Mouse (Mus musculus) testis, adult 2 months (tissue): Measurements from ENCODE around the gene Rngtt. TPM values are rescaled to one million over a fixed set of nuclear protein-coding genes. Genes with fewer than 3 reads are reported as not detected.

Experiments
- H3K27ac ChIP-seq: fragments of 200-500 bp; 2 replicates; pipeline ENCODE4 v1.5.1; 2012; ENCODE audit warnings: low read depth, low read length; ENCODE audit not compliant: control insufficient read depth, insufficient read depth
- H3K27me3 ChIP-seq: fragments of 200-500 bp; 2 replicates; pipeline ENCODE4 v1.6.1; 2012; ENCODE audit warnings: mild to moderate bottlenecking, low read length, moderate library complexity; ENCODE audit not compliant: control insufficient read depth, insufficient read depth
- H3K36me3 ChIP-seq: fragments of 200-500 bp; 2 replicates; pipeline ENCODE4 v1.6.1; 2012; ENCODE audit warnings: mild to moderate bottlenecking, low read length; ENCODE audit not compliant: control insufficient read depth, insufficient read depth
- H3K4me1 ChIP-seq: fragments of 200-500 bp; 2 replicates; pipeline ENCODE4 v1.6.1; 2012; ENCODE audit warnings: low read length; ENCODE audit not compliant: control insufficient read depth, insufficient read depth
- H3K4me3 ChIP-seq: fragments of 200-500 bp; 2 replicates; pipeline ENCODE4 v1.5.1; 2012; ENCODE audit warnings: low read depth, mild to moderate bottlenecking, low read length, moderate library complexity, mixed read lengths; ENCODE audit not compliant: control insufficient read depth
- CTCF ChIP-seq: fragments of 200-500 bp; IDR thresholded peaks from 2 replicates; pipeline ENCODE4 v1.5.1; 2012; ENCODE audit warnings: low read depth, mild to moderate bottlenecking, inconsistent platforms, low read length, moderate library complexity; ENCODE audit not compliant: control insufficient read depth, insufficient read depth, insufficient replicate concordance
- POLR2A ChIP-seq: fragments of 200-500 bp; IDR thresholded peaks from 2 replicates; pipeline ENCODE4 v1.6.1; 2012; ENCODE audit warnings: low read depth, mild to moderate bottlenecking, inconsistent platforms, low read length, moderate library complexity; ENCODE audit not compliant: control insufficient read depth
- polyA plus RNA-seq: library from polyadenylated mRNA; depleted of rRNA; stranded (reverse); fragments of >200 nt; gene quantifications from 2 replicates; pipeline ENCODE4 v1.2.3, GENCODE M21; 2012

Gene Rngtt
- polyA plus RNA-seq, 1 experiment, result 2.0 TPM

DNA sequence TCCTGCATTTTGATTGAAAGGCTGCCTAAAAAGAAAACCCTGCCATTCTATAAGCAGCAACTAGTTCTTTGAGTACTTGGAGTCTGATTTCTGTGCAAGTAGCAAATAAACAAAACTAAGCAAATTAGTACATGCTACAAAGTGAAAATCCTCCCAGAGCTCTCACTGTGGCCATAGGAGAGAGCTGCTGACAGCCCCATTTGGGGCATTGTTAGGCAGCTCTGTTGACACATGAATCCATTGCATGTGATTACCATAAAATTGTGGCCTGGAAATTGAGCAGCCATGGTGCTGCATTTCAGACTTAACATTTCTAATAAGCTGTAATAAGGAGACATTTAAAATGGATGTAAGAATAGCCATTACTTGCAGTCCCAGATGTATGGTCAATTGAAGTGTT lies 171.6 kb downstream of the Rngtt start:
- no peaks in the 10 kb centered on the region for H3K4me1 ChIP-seq
- H3K27ac ChIP-seq, result no peak overlapping the region
- no peaks in the 10 kb centered on the region for H3K27me3 ChIP-seq
- H3K36me3 ChIP-seq, result no peaks in the 10 kb centered on the region
- no peak overlapping the region for H3K4me3 ChIP-seq
- TF ChIP-seq CTCF (no peak), POLR2A (no peak)

DNA sequence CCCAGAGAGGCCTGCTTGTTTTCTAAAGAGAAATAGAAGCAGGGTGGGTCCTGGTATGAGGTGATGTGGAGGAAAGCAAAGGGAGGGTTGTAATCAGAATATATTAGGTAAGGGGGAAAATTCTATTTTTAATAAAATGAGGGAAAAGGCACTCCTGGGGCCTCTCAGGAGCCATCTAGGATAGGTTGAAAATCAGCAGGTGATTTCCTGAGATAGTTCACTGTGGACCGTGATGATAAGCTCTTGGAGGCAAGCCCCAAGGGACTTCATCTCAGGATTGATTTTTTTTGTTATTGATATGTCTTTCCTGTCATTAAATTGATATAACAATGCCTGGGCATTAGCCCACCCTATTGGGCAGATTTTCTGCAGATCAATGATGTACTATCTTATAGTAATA lies 175.9 kb downstream of the Rngtt start:
- TF ChIP-seq POLR2A (no peak), CTCF (no peak)
- no peaks in the 10 kb centered on the region for H3K36me3 ChIP-seq

DNA sequence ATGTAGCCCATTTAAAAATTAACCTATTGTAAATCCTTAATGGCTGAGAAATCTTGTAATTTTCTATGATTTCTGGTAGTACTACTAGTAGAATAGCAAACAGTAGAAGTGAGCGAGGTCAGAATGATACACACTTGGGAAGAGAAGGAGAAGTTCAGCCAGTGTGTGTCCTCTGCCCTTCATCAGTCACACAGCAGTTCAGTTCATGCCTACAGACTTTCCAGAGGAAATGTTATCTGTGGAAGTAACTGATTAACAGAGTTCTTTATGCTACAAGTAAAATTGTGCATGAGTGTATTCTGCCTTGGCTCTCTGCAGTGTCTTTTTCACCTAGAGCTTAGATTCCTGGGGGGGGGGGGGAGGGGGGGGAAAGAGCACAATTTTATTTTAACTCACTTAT lies 181.0 kb downstream of the Rngtt start:
- TF ChIP-seq POLR2A (no peak), CTCF (no peak)
- H3K27ac ChIP-seq, result no peak overlapping the region
- no peaks in the 10 kb centered on the region for H3K27me3 ChIP-seq
- H3K4me3 ChIP-seq, result no peak overlapping the region
- no peaks in the 10 kb centered on the region for H3K4me1 ChIP-seq
- no peaks in the 10 kb centered on the region for H3K36me3 ChIP-seq

More for the DNA sequence above, 175.9 kb downstream of the Rngtt start:
- H3K4me1 ChIP-seq, result no peaks in the 10 kb centered on the region
- no peaks in the 10 kb centered on the region for H3K27me3 ChIP-seq
- no peak overlapping the region for H3K27ac ChIP-seq
- H3K4me3 ChIP-seq, result no peak overlapping the region

DNA sequence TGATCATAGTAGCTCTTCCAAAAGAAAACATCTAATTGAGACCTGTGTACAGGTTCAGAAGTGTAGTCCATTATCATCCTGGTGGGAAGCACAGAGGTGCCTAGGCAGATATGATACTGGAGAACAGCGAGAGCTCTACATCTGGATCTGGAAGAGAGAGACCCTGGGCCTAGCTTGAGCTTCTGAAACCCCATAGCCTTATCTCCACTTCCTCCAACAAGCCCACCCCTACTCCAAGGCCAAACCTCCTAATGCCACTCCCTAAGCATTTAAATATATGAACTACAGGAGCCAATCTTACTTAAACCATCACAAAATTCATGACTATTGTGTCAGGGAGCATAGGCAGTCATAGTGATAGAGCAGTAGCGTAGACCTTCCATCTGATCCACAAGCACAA lies 184.3 kb downstream of the Rngtt start:
- H3K27me3 ChIP-seq, result no peaks in the 10 kb centered on the region
- H3K4me3 ChIP-seq, result no peak overlapping the region
- no peak for TF ChIP-seq CTCF
- no peak for TF ChIP-seq POLR2A
- no peaks in the 10 kb centered on the region for H3K4me1 ChIP-seq
- no peaks in the 10 kb centered on the region for H3K36me3 ChIP-seq
- no peak overlapping the region for H3K27ac ChIP-seq

DNA sequence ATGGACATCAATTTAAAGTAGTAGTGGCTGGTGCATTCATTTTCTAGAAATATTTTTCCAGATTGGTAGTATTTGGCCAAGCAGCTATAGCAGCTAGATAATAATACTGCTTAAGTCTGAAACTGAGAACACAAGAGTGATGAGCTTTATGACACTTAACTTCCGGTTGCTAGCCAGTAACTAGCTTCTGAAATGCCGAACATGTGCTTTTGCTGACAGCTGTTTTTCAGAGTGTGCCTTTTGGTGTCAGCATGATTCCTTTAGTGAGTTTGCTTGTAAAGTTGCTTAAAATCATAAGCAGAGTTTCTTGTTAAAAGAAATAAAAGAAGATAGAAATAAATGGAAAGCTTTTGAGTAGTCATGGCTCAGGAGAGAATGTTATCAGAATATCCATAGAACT lies 186.9 kb downstream of the Rngtt start:
- no peaks in the 10 kb centered on the region for H3K27me3 ChIP-seq
- no peak overlapping the region for H3K4me3 ChIP-seq
- no peak overlapping the region for H3K27ac ChIP-seq
- TF ChIP-seq CTCF (no peak), POLR2A (no peak)
- H3K4me1 ChIP-seq, result no peaks in the 10 kb centered on the region
- no peaks in the 10 kb centered on the region for H3K36me3 ChIP-seq

DNA sequence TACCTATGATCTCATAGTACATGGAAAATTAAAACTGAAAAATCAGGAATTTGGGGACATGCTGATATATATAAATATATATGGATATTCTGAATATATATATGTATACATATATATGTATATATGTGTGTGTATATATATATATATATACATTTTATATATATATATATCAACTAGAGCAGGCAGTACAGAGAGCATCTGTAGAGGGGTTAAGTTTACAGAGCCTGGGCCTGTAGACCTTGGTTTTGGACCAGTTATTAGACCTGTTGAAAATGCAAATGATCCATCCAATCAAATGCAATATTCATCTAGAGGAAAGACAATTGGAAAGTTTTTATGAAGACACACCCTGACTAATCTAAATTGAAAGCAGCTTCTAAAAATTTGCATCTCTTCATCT lies 187.5 kb downstream of the Rngtt start:
- Histone ChIP-seq H3K4me1 (no peaks in the 10 kb centered on the region), H3K27ac (no peak overlapping the region)
- TF ChIP-seq CTCF (no peak), POLR2A (no peak)

DNA sequence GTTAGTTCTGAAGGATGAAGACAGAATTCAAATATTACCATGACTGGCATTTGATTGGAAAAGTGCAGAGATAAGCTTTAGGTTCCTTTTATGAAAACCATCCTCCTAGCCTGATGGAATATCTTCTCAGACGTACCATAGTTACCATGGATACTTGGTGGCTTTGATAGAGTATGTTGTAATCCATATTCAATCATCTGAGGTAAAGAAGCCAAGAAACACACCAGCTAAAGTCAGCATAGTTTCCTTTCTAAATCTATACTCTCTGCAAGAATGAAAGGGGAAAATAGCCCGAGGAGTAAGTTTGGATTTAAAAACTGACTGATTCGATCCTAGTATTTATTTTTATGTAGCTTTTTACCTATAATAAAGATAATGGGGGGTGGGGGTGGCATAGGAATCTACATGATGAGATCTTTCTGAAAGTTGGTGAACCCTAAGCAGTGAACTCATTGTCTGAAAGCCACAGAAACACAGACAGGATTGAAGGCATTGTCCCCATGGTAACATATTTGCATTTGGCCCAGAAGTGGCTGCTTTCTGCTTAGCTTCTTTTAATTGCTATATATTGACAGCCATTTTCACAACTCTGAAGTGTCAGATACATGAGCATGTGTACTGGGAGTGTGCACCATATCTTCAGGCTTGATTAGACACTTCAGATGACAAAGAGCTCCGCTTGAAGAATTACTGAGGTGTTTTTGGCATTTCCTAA lies 188.2 kb downstream of the Rngtt start:
- Histone ChIP-seq H3K27ac (no peak overlapping the region), H3K27me3 (no peaks in the 10 kb centered on the region), H3K36me3 (no peaks in the 10 kb centered on the region; the same call in 1 of the 2 replicates), H3K4me1 (no peaks in the 10 kb centered on the region), H3K4me3 (no peak overlapping the region)
- TF ChIP-seq CTCF, result no peak
- TF ChIP-seq POLR2A, result no peak

More for the DNA sequence above, 187.5 kb downstream of the Rngtt start:
- H3K4me3 ChIP-seq, result no peak overlapping the region
- H3K27me3 ChIP-seq, result no peaks in the 10 kb centered on the region
- H3K36me3 ChIP-seq, result no peaks in the 10 kb centered on the region
